Mouse (Mus musculus) liver, embryonic 14.5 days (tissue): ENCODE measurements around the gene Rita1.

Experiments
- CTCF ChIP-seq: IDR thresholded peaks from 2 replicates; pipeline ENCODE4 v1.5.1; 2016; ENCODE audit warnings: antibody characterized with exemption, low read depth, control low read depth
- EP300 ChIP-seq: IDR thresholded peaks from 2 replicates; pipeline ENCODE4 v1.6.1; 2016; ENCODE audit warnings: antibody characterized with exemption, low read depth

GRCm38 (mm10) chr5:120568964-120569363 lies 43.4 kb downstream of the Rita1 start:
- TF ChIP-seq CTCF = no peak
- TF ChIP-seq EP300 = no peak
